Mouse (Mus musculus) bone marrow, adult 2 months (tissue): ENCODE measurements around the gene Mef2c.

Source experiments
- CTCF ChIP-seq: fragments of 200-500 bp; IDR thresholded peaks from 2 replicates; pipeline ENCODE4 v1.5.1; 2011; ENCODE audit warnings: low read length, control low read depth; ENCODE audit not compliant: control insufficient read depth, insufficient read depth
- POLR2A ChIP-seq: fragments of 200-500 bp; IDR thresholded peaks from 2 replicates; pipeline ENCODE4 v1.6.1; 2011; ENCODE audit warnings: low read depth, mild to moderate bottlenecking, control low read depth, low read length, borderline replicate concordance; ENCODE audit not compliant: control insufficient read depth

GRCm38 (mm10) chr13:83667051-83667450 lies 163.2 kb downstream of the Mef2c start:
- no peak for TF ChIP-seq POLR2A
- no peak for TF ChIP-seq CTCF
